Mouse (Mus musculus): ENCODE measurements around the gene Dydc2. TPM values are rescaled to one million over a fixed set of nuclear protein-coding genes. Genes with fewer than 3 reads are reported as not detected.
"Not testable (repeated sequence)": the region's sequence is repeated elsewhere in the genome, so short reads cannot be mapped to it uniquely, and the experiment has no call there.

Dydc2 gene
- polyA plus RNA-seq, 1 experiment from 2014 or later: 1.7 TPM

DNA sequence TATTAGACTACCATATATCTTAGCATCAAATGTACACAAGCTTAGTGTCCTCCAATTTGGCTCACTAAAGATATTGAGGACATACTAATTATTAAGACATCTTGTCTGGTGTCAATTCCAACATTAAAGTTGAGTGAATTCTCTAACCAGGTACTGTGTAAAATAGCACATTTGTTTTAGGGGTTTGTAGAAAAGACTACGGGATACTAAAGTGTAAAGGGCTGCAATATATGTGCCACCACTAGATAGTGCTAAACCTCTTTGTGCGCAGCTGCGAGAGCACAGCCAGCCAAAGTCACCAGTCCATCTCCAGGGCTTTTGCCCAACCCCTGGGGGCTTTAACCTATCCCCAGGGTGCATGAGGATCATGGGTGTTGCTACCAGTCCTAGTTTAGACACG is 15.8 kb downstream of the Dydc2 start:
- not testable (repeated sequence) for H3K4me2 ChIP-seq (replicated peaks; ENCODE audit: low read depth, low read length); H3K4me3 ChIP-seq (ENCODE audit: low read depth, low read length); ATAC-seq; H3K4me1 ChIP-seq (ENCODE audit: insufficient read depth, low read depth, low read length); H3K27me3 ChIP-seq (replicated peaks; ENCODE audit: insufficient read depth, low read length); H3K9me3 ChIP-seq (ENCODE audit: low read length); H3K27ac ChIP-seq (ENCODE audit: low read length); H3K9ac ChIP-seq (replicated peaks; ENCODE audit: low read depth); DNase-seq (ENCODE audit: low spot score); H3K36me3 ChIP-seq (ENCODE audit: insufficient read depth, low read length)
- TF ChIP-seq CTCF (IDR thresholded peaks at IDR 0.05): peak; percentile 13; the same call in 1 of the 2 replicates
- WGBS: 55% methylated on average over 3 of the region's 4 CpGs

DNA sequence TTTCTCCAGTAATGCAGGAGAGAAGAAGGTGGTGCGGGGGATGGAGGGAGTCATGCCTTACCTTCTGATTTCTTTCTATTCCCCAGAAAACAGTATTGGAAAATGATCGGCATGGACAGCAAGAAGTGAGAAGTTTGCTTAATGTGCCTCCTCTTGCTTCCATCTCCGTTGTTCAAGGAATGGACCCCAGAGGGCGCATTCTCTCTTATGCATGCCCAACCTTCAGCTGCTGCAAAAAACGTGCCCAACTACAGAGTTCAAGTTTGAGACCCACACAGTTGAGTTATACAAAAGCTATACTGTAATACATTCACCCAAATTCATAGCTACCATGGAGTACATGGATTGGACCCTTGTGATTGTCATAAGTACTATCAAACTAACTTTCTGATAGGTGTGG is 16.5 kb downstream of the Dydc2 start:
- H3K4me3 ChIP-seq (ENCODE audit: low read depth, low read length): no peak overlapping the region
- H3K9ac ChIP-seq (replicated peaks; ENCODE audit: low read depth): no peak overlapping the region
- no peak overlapping the region for H3K4me2 ChIP-seq (replicated peaks; ENCODE audit: low read depth, low read length)
- no peaks in the 10 kb centered on the region for H3K9me3 ChIP-seq (ENCODE audit: low read length)
- H3K4me1 ChIP-seq (ENCODE audit: insufficient read depth, low read depth, low read length): no peaks in the 10 kb centered on the region
- TF ChIP-seq CTCF (IDR thresholded peaks at IDR 0.05) (peak; percentile 35), EP300 (IDR thresholded peaks at IDR 0.05) (no peak)
- H3K27me3 ChIP-seq (replicated peaks; ENCODE audit: insufficient read depth, low read length): no peaks in the 10 kb centered on the region
- DNase-seq (ENCODE audit: low spot score): no peak
- no peak for ATAC-seq
- no peak overlapping the region for H3K27ac ChIP-seq (ENCODE audit: low read length)
- 73% methylated on average over 5 of the region's 5 CpGs for WGBS
- no peaks in the 10 kb centered on the region for H3K36me3 ChIP-seq (ENCODE audit: insufficient read depth, low read length)

DNA sequence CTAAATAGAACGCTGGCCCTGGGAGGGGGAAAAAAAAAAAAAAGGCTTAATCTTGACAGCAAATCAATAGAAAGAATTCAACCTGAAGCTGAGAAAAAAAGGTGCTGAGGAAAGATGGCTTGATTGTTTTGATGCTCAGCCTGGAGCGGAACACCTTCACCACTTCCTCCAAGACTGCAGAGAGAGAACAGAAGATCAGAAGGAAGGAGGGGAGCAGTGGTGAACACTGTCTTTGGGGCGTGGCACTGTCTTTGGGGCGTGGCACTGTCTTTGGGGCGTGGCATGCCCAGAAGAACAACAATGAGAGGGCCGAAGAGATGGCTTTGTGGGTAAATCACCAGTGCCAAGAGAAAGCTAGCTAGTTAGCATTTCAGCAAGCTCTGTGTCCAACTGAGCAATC is 18.5 kb downstream of the Dydc2 start:
- WGBS: 71% methylated on average over 6 of the region's 6 CpGs
- no peaks in the 10 kb centered on the region for H3K4me1 ChIP-seq (ENCODE audit: insufficient read depth, low read depth, low read length)
- H3K36me3 ChIP-seq (ENCODE audit: insufficient read depth, low read length): no peaks in the 10 kb centered on the region
- no peaks in the 10 kb centered on the region for H3K27me3 ChIP-seq (replicated peaks; ENCODE audit: insufficient read depth, low read length)
- no peak overlapping the region for H3K4me2 ChIP-seq (replicated peaks; ENCODE audit: low read depth, low read length)
- no peak for ATAC-seq
- no peaks in the 10 kb centered on the region for H3K9me3 ChIP-seq (ENCODE audit: low read length)
- TF ChIP-seq CTCF (IDR thresholded peaks at IDR 0.05) (no peak), EP300 (IDR thresholded peaks at IDR 0.05) (no peak)
- H3K4me3 ChIP-seq (ENCODE audit: low read depth, low read length): no peak overlapping the region
- H3K27ac ChIP-seq (ENCODE audit: low read length): no peak overlapping the region
- H3K9ac ChIP-seq (replicated peaks; ENCODE audit: low read depth): no peak overlapping the region
- DNase-seq (ENCODE audit: low spot score): no peak

DNA sequence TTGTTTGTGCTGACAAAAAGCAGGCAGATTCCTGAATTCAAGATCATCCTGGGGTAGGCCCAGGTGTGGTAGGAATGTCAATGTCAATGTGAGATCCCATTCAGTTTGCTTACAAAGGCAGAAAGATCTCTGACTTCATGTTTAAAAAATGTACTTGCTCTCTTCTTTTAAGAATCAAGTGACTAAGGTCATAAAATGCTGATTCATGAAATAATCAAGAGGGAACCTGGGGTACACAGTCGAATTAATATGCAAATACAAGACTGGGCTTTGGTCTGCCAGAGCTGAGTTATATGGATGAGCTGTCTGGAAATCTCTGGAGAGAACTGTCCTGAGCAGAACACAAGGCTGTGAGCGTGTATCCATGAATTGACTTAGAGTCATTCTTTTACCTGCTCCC is 21.6 kb downstream of the Dydc2 start:
- Histone ChIP-seq H3K36me3 (ENCODE audit: insufficient read depth, low read length) (no peaks in the 10 kb centered on the region), H3K4me1 (ENCODE audit: insufficient read depth, low read depth, low read length) (no peaks in the 10 kb centered on the region), H3K27me3 (replicated peaks; ENCODE audit: insufficient read depth, low read length) (no peaks in the 10 kb centered on the region), H3K9ac (replicated peaks; ENCODE audit: low read depth) (no peak overlapping the region), H3K27ac (ENCODE audit: low read length) (no peak overlapping the region), H3K4me3 (ENCODE audit: low read depth, low read length) (no peak overlapping the region), H3K9me3 (ENCODE audit: low read length) (no peaks in the 10 kb centered on the region), H3K4me2 (replicated peaks; ENCODE audit: low read depth, low read length) (no peak overlapping the region)
- WGBS: 72% methylated on average over 2 of the region's 2 CpGs
- TF ChIP-seq EP300 (IDR thresholded peaks at IDR 0.05): no peak
- no peak for TF ChIP-seq CTCF (IDR thresholded peaks at IDR 0.05)
- ATAC-seq (no peak), DNase-seq (ENCODE audit: low spot score) (no peak)

DNA sequence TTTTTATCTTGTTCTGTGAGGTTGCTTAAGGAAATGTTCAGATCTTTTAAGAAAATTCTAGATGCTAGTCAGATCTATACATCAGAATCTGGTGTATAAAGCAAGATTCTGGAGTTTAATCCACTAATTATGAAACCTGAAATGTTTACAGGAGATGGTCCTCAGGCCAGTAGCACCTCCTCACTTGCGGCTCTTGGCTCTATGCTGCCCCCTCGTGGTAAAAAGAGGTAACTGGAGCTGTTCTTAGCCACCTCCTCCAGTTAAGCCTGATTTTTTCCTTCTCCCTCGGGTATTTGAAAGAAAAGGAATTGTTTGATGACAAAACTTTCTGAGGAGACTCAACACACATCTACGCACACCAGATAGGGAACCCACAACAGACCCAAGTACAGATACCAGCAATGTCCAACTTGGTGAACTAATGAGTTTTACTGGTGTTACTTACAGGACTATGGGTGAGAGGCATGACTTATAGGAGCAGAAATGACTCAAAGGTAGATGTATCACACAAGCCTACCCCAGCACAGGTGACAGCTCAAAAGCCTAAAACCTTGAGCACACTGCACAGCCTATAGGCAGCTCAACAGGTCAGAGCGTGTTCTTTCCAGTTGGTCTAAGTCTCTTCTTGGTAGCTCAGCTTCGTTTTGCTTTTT is 33.7 kb downstream of the Dydc2 start:
- Histone ChIP-seq H3K4me3 (ENCODE audit: low read depth, low read length) (no peak overlapping the region), H3K4me1 (ENCODE audit: insufficient read depth, low read depth, low read length) (no peaks in the 10 kb centered on the region), H3K9me3 (ENCODE audit: low read length) (no peaks in the 10 kb centered on the region), H3K27me3 (replicated peaks; ENCODE audit: insufficient read depth, low read length) (no peaks in the 10 kb centered on the region), H3K27ac (ENCODE audit: low read length) (no peak overlapping the region), H3K4me2 (replicated peaks; ENCODE audit: low read depth, low read length) (no peak overlapping the region), H3K36me3 (ENCODE audit: insufficient read depth, low read length) (no peaks in the 10 kb centered on the region), H3K9ac (replicated peaks; ENCODE audit: low read depth) (no peak overlapping the region)
- DNase-seq (ENCODE audit: low spot score) (peak; percentile 72), ATAC-seq (no peak; the same call in 1 of the 2 replicates)
- TF ChIP-seq CTCF (IDR thresholded peaks at IDR 0.05) (peak; percentile 94), EP300 (IDR thresholded peaks at IDR 0.05) (no peak)
- WGBS: 30% methylated on average over 6 of the region's 6 CpGs

DNA sequence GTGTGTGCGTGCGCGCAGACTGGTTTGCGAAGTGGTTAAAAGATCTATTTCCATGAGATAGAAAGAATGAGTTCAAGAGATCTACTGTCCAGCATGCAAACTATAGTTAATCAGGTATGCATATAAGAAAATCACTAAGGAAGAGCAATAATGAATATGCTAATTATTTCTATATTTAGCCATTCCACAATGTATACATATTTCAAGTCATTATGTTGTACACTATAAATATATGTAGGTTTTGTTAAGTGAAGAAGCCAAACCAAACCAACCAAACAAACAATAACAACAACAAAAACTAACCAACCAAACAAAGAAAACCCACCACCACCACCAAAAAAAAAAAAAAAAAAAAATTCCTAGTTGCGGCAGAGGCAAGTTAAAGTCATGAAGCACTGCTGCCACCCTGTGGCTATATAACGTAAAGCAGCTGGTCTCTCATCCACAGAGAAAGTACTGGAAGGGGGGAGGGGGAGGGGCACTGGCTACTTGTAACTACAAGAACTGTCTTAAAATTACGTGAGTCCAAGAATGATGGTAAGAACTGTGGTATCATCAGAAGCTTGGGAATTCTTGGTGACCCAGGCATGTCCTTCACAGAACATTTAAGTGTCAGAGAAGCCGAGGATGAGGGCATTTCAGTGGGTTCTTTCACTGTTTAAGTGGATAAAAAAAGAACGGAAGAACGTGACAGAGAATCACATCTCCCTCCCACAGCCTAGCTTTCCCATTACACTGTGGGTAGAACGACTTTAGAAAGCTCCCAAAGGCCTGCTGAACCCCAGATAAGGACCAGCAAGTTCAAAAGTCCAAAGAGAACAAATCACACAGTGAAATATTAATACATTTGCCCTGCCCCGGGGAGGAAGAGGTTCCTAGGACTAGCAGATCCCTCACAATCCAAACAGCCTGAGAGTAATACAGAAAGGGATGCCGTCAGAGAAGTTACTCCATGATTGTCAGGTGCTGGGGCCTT is 35.6 kb downstream of the Dydc2 start:
- H3K27ac ChIP-seq (ENCODE audit: low read length): no peak overlapping the region
- H3K4me3 ChIP-seq (ENCODE audit: low read depth, low read length): no peak overlapping the region
- ATAC-seq (peak; percentile 33), DNase-seq (ENCODE audit: low spot score) (peak; percentile 87)
- 46% methylated on average over 13 of the region's 13 CpGs for WGBS
- H3K4me2 ChIP-seq (replicated peaks; ENCODE audit: low read depth, low read length): peak overlapping the region; percentile 6; the same call in 1 of the 2 replicates
- H3K27me3 ChIP-seq (replicated peaks; ENCODE audit: insufficient read depth, low read length): no peaks in the 10 kb centered on the region
- H3K9me3 ChIP-seq (ENCODE audit: low read length): no peaks in the 10 kb centered on the region
- H3K36me3 ChIP-seq (ENCODE audit: insufficient read depth, low read length): no peaks in the 10 kb centered on the region
- TF ChIP-seq CTCF (IDR thresholded peaks at IDR 0.05) (peak; percentile 90), EP300 (IDR thresholded peaks at IDR 0.05) (no peak)
- H3K4me1 ChIP-seq (ENCODE audit: insufficient read depth, low read depth, low read length): no peaks in the 10 kb centered on the region
- no peak overlapping the region for H3K9ac ChIP-seq (replicated peaks; ENCODE audit: low read depth)

Data from lung, postnatal 0 days (tissue).